Mouse (Mus musculus) liver, embryonic 13.5 days (tissue): ENCODE results near the gene Rtp4. TPM values are rescaled to one million over a fixed set of nuclear protein-coding genes. Genes with fewer than 3 reads are reported as not detected.

ENCODE experiments used
- ATAC-seq: fragments of 200-750 bp; cut with Nextera tagmentation; 2 replicates; pipeline ENCODE4 v1.8.0; 2017; ENCODE audit warnings: low read depth, mild to moderate bottlenecking, moderate number of reproducible peaks, moderate library complexity
- DNase-seq: peaks from one replicate; pipeline ENCODE4 v3.0.0; 2022
- H3K27ac ChIP-seq: fragments of 300-500 bp; sonication (generic); 2 replicates; pipeline ENCODE4 v1.5.1; 2015; ENCODE audit warnings: moderate library complexity, mild to moderate bottlenecking, inconsistent platforms
- H3K27me3 ChIP-seq: fragments of 300-500 bp; sonication (generic); 2 replicates; pipeline ENCODE4 v1.6.1; 2015; ENCODE audit warnings: mild to moderate bottlenecking, inconsistent platforms
- H3K36me3 ChIP-seq: fragments of 300-500 bp; sonication (generic); 2 replicates; pipeline ENCODE4 v1.6.1; 2015; ENCODE audit warnings: mild to moderate bottlenecking, inconsistent platforms
- H3K4me1 ChIP-seq: fragments of 300-500 bp; sonication (generic); replicated peaks from 2 replicates; pipeline ENCODE4 v1.6.1; 2015; ENCODE audit warnings: inconsistent platforms
- H3K4me2 ChIP-seq: fragments of 300-500 bp; sonication (generic); 2 replicates; pipeline ENCODE4 v1.6.1; 2015; ENCODE audit warnings: inconsistent platforms, mild to moderate bottlenecking, moderate library complexity
- H3K4me3 ChIP-seq: fragments of 300-500 bp; sonication (generic); replicated peaks from 2 replicates; pipeline ENCODE4 v1.5.1; 2015; ENCODE audit warnings: mild to moderate bottlenecking, inconsistent platforms
- H3K9ac ChIP-seq: fragments of 300-500 bp; sonication (generic); 2 replicates; pipeline ENCODE4 v1.6.1; 2015; ENCODE audit warnings: mild to moderate bottlenecking, inconsistent platforms
- H3K9me3 ChIP-seq: fragments of 300-500 bp; sonication (generic); replicated peaks from 2 replicates; pipeline ENCODE4 v1.6.1; 2016; ENCODE audit warnings: inconsistent platforms
- WGBS: fragments of 180-500 bp; shearing (Covaris S2); methylation state at CpG from one replicate; pipeline ENCODE4 v1.1.7; 2015; ENCODE audit not compliant: insufficient replicate concordance; 5-methylcytosine and 5-hydroxymethylcytosine counted together
- polyA plus RNA-seq: library from polyadenylated mRNA; unstranded; fragments of >200 nt; fragmentation: Nextera tagmentation; extraction: Ambion mirVana; gene quantifications from 2 replicates; pipeline ENCODE4 v1.2.1, GENCODE M21; 2015

Gene Rtp4
- polyA plus RNA-seq, 1 experiment from 2014 or later = 6.5 TPM

DNA sequence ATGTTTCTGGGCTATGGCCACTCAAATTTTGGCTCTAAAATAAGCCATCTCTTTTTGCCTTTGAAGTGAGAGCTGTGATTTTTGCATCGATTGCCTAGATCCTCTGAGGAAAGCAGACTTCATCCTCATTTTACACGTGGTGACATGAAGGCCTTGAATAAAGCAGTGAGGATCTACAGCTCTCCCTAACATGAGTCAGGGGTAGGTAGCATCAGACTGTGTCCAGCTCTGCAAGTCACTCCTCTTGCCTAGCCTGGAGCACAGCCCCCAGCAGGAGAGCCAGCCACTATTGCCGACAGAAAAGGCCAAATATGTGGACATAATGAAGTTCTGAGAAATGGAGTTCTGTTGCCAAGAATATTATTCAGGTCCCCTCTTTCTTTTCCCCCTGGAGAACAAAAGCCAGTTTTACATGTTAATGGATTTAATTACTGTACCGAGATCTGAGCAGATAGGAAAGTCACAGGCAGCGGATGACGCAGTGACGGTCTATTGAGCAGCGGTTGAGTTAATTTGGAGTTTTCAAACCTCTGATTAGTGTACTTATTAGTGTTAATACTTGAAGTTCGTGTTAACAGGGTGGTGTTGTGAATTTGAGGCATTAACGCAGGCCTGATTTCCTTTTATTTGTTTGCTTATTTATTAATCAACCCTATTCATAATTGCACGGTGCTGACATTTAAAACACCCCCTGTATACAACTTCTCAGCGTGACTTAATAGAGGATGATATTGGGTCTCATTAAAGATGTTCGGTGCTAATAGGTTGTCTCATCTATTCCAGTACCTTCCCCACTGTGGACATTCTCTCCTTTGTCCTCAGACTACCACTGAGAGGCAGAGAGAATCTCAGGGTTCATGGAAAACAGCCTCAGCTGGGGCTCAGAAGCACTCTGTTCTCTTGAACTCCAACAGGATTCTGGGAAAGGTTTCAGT, 139.8 kb downstream of the Rtp4 start:
- Histone ChIP-seq H3K27ac (no peak overlapping the region), H3K9ac (no peak overlapping the region), H3K4me1 (no peaks in the 10 kb centered on the region), H3K4me2 (no peak overlapping the region), H3K36me3 (no peaks in the 10 kb centered on the region), H3K9me3 (no peaks in the 10 kb centered on the region), H3K27me3 (no peaks in the 10 kb centered on the region), H3K4me3 (no peak overlapping the region)
- DNase-seq = no peak
- 72% methylated on average over 13 of the region's 13 CpGs for WGBS
- ATAC-seq = no peak

Other genes with a start within 250 kb of the Rtp4 start
- not detected in 2 replicates for gene Rtp1, start 91.2 kb upstream of the Rtp4 start, polyA plus RNA-seq
- gene Masp1, start 524 bp downstream of the Rtp4 start, polyA plus RNA-seq = 14.3 and 17.8 TPM in 2 replicates